Mouse (Mus musculus): ENCODE measurements at regions not wholly inside any gene's neighbourhood (a gene's known extent, or its start where the extent isn't known, plus 50 kb on each side); places are given as distances from the start of the nearest gene placed in this dataset.

- TF ChIP-seq USF1 (IDR thresholded peaks at IDR 0.05; ENCODE audit: low read depth), result no peak
- TF ChIP-seq TCF12 (IDR thresholded peaks at IDR 0.05; ENCODE audit: insufficient read depth, poor library complexity, severe bottlenecking), result no peak
Observed at GRCm38 (mm10) chr2:50908762-50909161, 240.1 kb downstream of the Rnd3 start.

All from myocyte (in vitro differentiated cells).